Mouse (Mus musculus) liver, embryonic 13.5 days (tissue): Measurements from ENCODE around the gene Ndufs5. TPM values are rescaled to one million over a fixed set of nuclear protein-coding genes. Genes with fewer than 3 reads are reported as not detected.

Source experiments
- ATAC-seq: fragments of 200-750 bp; cut with Nextera tagmentation; 2 replicates; pipeline ENCODE4 v1.8.0; 2017; ENCODE audit warnings: low read depth, mild to moderate bottlenecking, moderate number of reproducible peaks, moderate library complexity
- DNase-seq: peaks from one replicate; pipeline ENCODE4 v3.0.0; 2022
- H3K27ac ChIP-seq: fragments of 300-500 bp; sonication (generic); 2 replicates; pipeline ENCODE4 v1.5.1; 2015; ENCODE audit warnings: moderate library complexity, mild to moderate bottlenecking, inconsistent platforms
- H3K27me3 ChIP-seq: fragments of 300-500 bp; sonication (generic); 2 replicates; pipeline ENCODE4 v1.6.1; 2015; ENCODE audit warnings: mild to moderate bottlenecking, inconsistent platforms
- H3K36me3 ChIP-seq: fragments of 300-500 bp; sonication (generic); 2 replicates; pipeline ENCODE4 v1.6.1; 2015; ENCODE audit warnings: mild to moderate bottlenecking, inconsistent platforms
- H3K4me1 ChIP-seq: fragments of 300-500 bp; sonication (generic); replicated peaks from 2 replicates; pipeline ENCODE4 v1.6.1; 2015; ENCODE audit warnings: inconsistent platforms
- H3K4me2 ChIP-seq: fragments of 300-500 bp; sonication (generic); 2 replicates; pipeline ENCODE4 v1.6.1; 2015; ENCODE audit warnings: inconsistent platforms, mild to moderate bottlenecking, moderate library complexity
- H3K4me3 ChIP-seq: fragments of 300-500 bp; sonication (generic); replicated peaks from 2 replicates; pipeline ENCODE4 v1.5.1; 2015; ENCODE audit warnings: mild to moderate bottlenecking, inconsistent platforms
- H3K9ac ChIP-seq: fragments of 300-500 bp; sonication (generic); 2 replicates; pipeline ENCODE4 v1.6.1; 2015; ENCODE audit warnings: mild to moderate bottlenecking, inconsistent platforms
- H3K9me3 ChIP-seq: fragments of 300-500 bp; sonication (generic); replicated peaks from 2 replicates; pipeline ENCODE4 v1.6.1; 2016; ENCODE audit warnings: inconsistent platforms
- WGBS: fragments of 180-500 bp; shearing (Covaris S2); methylation state at CpG from one replicate; pipeline ENCODE4 v1.1.7; 2015; ENCODE audit not compliant: insufficient replicate concordance; 5-methylcytosine and 5-hydroxymethylcytosine counted together
- polyA plus RNA-seq: library from polyadenylated mRNA; unstranded; fragments of >200 nt; fragmentation: Nextera tagmentation; extraction: Ambion mirVana; gene quantifications from 2 replicates; pipeline ENCODE4 v1.2.1, GENCODE M21; 2015

The Ndufs5 gene
- polyA plus RNA-seq, 1 experiment from 2014 or later = 192 TPM

- Histone ChIP-seq H3K4me1 (peaks cover 42% of the 10 kb centered on the region), H3K4me2 (no peak overlapping the region), H3K27me3 (peaks cover 2% of the 10 kb centered on the region; the same call in 1 of the 2 replicates), H3K9ac (no peak overlapping the region), H3K4me3 (no peak overlapping the region), H3K36me3 (no peaks in the 10 kb centered on the region), H3K27ac (peak overlapping the region; percentile 99), H3K9me3 (no peaks in the 10 kb centered on the region)
- DNase-seq (peak; percentile 61), ATAC-seq (no peak)
- WGBS = 44% methylated on average over 1 of the region's 1 CpGs
Measured at GRCm38 (mm10) chr4:123667260-123667867, 50.6 kb downstream of the Ndufs5 start.

GRCm38 (mm10) chr4:123666517-123666916 lies 51.5 kb downstream of the Ndufs5 start:
- Histone ChIP-seq H3K9me3 (no peaks in the 10 kb centered on the region), H3K27ac (peak overlapping the region; percentile 99), H3K27me3 (peaks cover 6% of the 10 kb centered on the region; the same call in 1 of the 2 replicates), H3K4me3 (no peak overlapping the region), H3K9ac (no peak overlapping the region), H3K36me3 (no peaks in the 10 kb centered on the region), H3K4me2 (peak overlapping the region; percentile 4; the same call in 1 of the 2 replicates), H3K4me1 (peaks cover 49% of the 10 kb centered on the region)
- WGBS = 43% methylated on average over 1 of the region's 1 CpGs
- DNase-seq = peak; percentile 45
- ATAC-seq = no peak

DNA sequence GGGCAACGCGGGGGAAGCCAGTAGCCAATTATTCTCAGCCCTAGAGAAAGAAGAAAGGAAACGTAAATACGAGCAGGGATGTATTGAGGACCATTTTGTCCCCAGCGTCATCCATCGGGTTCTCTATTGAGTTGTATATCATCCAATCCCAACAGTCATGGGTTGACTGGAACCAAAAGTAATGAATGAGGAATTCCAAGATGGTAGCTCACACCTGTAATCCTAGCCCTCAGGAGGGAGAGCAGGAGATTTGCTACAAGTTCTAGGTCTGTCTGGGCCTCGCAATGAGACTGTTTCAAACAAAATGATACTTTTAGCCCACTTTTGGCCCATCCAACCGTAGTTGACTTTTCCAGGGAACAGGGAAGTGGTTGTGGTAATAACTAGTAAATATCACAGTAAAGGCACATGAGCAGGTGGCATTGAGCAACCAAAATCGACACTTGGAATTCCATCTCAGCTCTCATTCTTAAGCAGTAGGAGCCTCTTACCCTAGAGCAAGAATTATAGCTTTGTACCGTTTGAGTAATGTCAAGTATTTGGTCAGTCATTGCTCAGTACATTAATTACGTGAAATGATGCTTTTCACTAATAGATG lies 52.2 kb downstream of the Ndufs5 start:
- no peaks in the 10 kb centered on the region for H3K9me3 ChIP-seq
- DNase-seq (no peak), ATAC-seq (no peak)
- peaks cover 6% of the 10 kb centered on the region; the same call in 1 of the 2 replicates for H3K27me3 ChIP-seq
- H3K4me2 ChIP-seq = peak overlapping the region; percentile 99
- H3K27ac ChIP-seq = peak overlapping the region; percentile 99
- H3K4me1 ChIP-seq = peaks cover 56% of the 10 kb centered on the region
- H3K4me3 ChIP-seq = peak overlapping the region; percentile 94
- H3K9ac ChIP-seq = peak overlapping the region; percentile 95
- no peaks in the 10 kb centered on the region for H3K36me3 ChIP-seq
- WGBS = 51% methylated on average over 11 of the region's 11 CpGs

DNA sequence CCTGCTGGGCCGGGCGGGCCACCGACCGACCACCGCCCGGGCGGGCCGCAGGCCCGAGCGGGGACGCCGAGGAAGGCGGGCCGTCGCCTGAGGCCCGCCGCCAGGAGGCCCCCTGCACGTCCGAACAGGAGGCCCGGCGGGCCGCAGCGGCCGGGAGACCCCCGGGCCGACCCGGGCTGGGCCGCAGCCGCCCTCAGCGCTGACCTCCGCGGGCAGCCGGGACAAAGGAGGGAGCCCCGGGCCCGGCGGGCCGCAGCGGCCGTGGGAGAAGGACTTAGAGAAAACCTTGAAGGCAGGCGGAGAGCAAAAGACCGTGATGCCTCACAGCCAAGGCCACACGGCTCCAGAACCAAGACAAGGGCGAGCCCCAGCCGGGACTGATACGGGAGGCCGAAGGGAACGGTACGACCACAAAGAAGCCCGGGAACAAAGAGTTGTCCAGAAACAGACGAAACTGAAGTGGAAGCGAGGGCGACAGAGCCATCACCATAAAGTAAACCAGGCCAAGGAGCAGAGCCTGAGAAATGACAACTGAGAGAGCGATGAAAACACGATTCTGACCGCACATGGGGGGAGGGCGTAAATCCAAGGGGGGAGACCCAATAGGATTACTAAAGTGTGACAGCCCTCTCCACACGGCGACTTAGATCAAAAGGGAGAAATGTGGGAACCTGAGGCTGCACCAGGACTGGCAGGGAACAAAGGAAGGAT lies 52.9 kb downstream of the Ndufs5 start:
- peak overlapping the region; percentile 99 for H3K27ac ChIP-seq
- H3K4me1 ChIP-seq = peaks cover 61% of the 10 kb centered on the region
- peak overlapping the region; percentile 99 for H3K4me2 ChIP-seq
- 2% methylated on average over 58 of the region's 58 CpGs for WGBS
- no peaks in the 10 kb centered on the region for H3K9me3 ChIP-seq
- DNase-seq (peak; percentile 39), ATAC-seq (peak; percentile 18; the same call in 1 of the 2 replicates)
- H3K36me3 ChIP-seq = no peaks in the 10 kb centered on the region
- peaks cover 6% of the 10 kb centered on the region; the same call in 1 of the 2 replicates for H3K27me3 ChIP-seq
- H3K4me3 ChIP-seq = peak overlapping the region; percentile 94
- H3K9ac ChIP-seq = peak overlapping the region; percentile 95

DNA sequence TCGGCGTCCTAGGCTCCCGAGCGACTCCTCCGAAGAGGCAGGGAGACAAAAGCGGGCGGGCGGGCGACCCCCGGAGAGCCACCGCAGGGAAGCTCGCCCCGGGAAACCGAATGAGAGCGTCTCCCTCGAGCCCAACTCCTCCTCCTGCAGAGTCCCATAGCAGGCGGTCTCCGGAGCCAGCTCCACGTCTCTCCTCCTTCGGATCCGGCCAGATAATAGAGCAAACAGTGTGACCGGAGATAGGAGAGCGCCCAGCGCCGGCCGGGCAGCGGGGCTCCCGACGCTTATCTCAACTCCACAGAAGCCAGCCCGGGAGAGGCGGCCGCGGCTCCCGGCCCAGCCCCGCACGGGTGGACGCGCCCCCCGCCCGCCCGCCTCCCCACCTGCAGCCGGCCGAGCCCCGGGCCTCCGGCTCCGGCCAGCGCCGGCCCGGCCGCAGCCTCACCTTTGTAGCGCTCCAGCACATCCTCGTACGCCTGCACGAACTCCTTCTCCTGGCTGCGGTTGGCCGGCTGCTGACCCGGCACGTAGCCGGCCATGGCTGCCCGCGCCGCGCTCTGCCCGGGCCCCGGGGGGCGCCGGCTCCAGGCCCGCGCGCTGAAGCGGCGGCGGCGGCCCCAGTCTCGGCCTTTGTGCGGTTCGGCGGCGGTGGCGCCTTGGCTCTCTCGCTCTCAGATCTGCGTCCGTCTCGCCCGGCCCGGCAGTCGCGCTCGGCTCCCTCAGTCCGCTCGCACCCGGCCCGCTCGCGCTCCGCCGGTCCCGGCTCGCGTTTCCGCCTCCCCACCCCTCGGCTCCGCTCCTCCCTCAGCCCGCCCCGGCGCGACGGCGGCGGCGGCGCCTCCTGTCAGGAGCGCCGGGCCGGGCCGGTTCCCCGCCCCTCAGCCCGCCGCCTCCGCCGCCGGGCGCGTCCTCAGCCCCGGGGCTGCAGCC lies 53.7 kb downstream of the Ndufs5 start:
- no peaks in the 10 kb centered on the region for H3K36me3 ChIP-seq
- H3K27me3 ChIP-seq = peaks cover 6% of the 10 kb centered on the region; the same call in 1 of the 2 replicates
- peak overlapping the region; percentile 94 for H3K4me3 ChIP-seq
- H3K9ac ChIP-seq = peak overlapping the region; percentile 95
- WGBS = under 1% methylated on average over 113 of the region's 125 CpGs
- H3K27ac ChIP-seq = peak overlapping the region; percentile 99
- DNase-seq = peak; percentile 83
- H3K9me3 ChIP-seq = no peaks in the 10 kb centered on the region
- peaks cover 65% of the 10 kb centered on the region for H3K4me1 ChIP-seq
- peak overlapping the region; percentile 99 for H3K4me2 ChIP-seq
- ATAC-seq = peak; percentile 88

- Histone ChIP-seq H3K4me1 (peaks cover 70% of the 10 kb centered on the region), H3K4me2 (peak overlapping the region; percentile 99), H3K9ac (peak overlapping the region; percentile 95), H3K9me3 (no peaks in the 10 kb centered on the region), H3K4me3 (peak overlapping the region; percentile 94), H3K27ac (peak overlapping the region; percentile 99), H3K36me3 (no peaks in the 10 kb centered on the region), H3K27me3 (peaks cover 6% of the 10 kb centered on the region; the same call in 1 of the 2 replicates)
- DNase-seq (peak; percentile 26), ATAC-seq (no peak)
- 0% methylated on average over 12 of the region's 12 CpGs for WGBS
Measured at GRCm38 (mm10) chr4:123663688-123663965, 54.4 kb downstream of the Ndufs5 start.

- Histone ChIP-seq H3K27me3 (peaks cover 6% of the 10 kb centered on the region; the same call in 1 of the 2 replicates), H3K36me3 (no peaks in the 10 kb centered on the region), H3K27ac (peak overlapping the region; percentile 99), H3K4me1 (peaks cover 71% of the 10 kb centered on the region), H3K4me2 (peak overlapping the region; percentile 99), H3K9me3 (no peaks in the 10 kb centered on the region), H3K4me3 (peak overlapping the region; percentile 94), H3K9ac (peak overlapping the region; percentile 95)
- no peak for ATAC-seq
- 5% methylated on average over 15 of the region's 15 CpGs for WGBS
- DNase-seq = peak; percentile 29
Measured at GRCm38 (mm10) chr4:123662914-123663687, 54.9 kb downstream of the Ndufs5 start.

Other genes with a start within 250 kb of the Ndufs5 start
- 9.5 and 9.8 TPM in 2 replicates for gene Macf1, start 33.8 kb downstream of the Ndufs5 start, polyA plus RNA-seq
- 28.3 and 31.7 TPM in 2 replicates for gene Akirin1, start 32.1 kb upstream of the Ndufs5 start, polyA plus RNA-seq
- gene Rhbdl2, start 69.7 kb upstream of the Ndufs5 start, polyA plus RNA-seq = not detected in 2 replicates
- gene 4933427I04Rik, start 141.5 kb upstream of the Ndufs5 start, polyA plus RNA-seq = not detected in 2 replicates
- gene Mycbp, start 186.6 kb upstream of the Ndufs5 start, polyA plus RNA-seq = 79.1 and 85.2 TPM in 2 replicates
- gene Rragc, start 199.2 kb upstream of the Ndufs5 start, polyA plus RNA-seq = 21.4 and 25.4 TPM in 2 replicates
- gene 4930535I16Rik, start 199.8 kb upstream of the Ndufs5 start, polyA plus RNA-seq = not detected in 2 replicates